Mouse (Mus musculus): Measurements from ENCODE around the gene Glipr1. TPM values are rescaled to one million over a fixed set of nuclear protein-coding genes. Genes with fewer than 3 reads are reported as not detected.
A peak's percentile ranks its signal among the peaks of the same experiment; 100 is the strongest.
"Not testable (repeated sequence)": the region's sequence is repeated elsewhere in the genome, so short reads cannot be mapped to it uniquely, and the experiment has no call there.

Glipr1 gene
- total RNA-seq (2018; cell fraction: chromatin; rRNA removed): 100 to 1,000 TPM in 10 of 26 experiments, 10 to 100 TPM in 16; 18.6 to 267 (median 69.2) TPM
- total RNA-seq (2018; cell fraction: cytosol; rRNA removed): 100 to 1,000 TPM; 101 to 389 (median 242) TPM
- total RNA-seq (2018; cell fraction: nucleus; rRNA removed): 100 to 1,000 TPM in 17 of 26 experiments, 10 to 100 TPM in 9; 50.3 to 384 (median 116) TPM
- 181 to 387 TPM (median 323 TPM) in 3 replicates for polyA plus RNA-seq (2018)

DNA sequence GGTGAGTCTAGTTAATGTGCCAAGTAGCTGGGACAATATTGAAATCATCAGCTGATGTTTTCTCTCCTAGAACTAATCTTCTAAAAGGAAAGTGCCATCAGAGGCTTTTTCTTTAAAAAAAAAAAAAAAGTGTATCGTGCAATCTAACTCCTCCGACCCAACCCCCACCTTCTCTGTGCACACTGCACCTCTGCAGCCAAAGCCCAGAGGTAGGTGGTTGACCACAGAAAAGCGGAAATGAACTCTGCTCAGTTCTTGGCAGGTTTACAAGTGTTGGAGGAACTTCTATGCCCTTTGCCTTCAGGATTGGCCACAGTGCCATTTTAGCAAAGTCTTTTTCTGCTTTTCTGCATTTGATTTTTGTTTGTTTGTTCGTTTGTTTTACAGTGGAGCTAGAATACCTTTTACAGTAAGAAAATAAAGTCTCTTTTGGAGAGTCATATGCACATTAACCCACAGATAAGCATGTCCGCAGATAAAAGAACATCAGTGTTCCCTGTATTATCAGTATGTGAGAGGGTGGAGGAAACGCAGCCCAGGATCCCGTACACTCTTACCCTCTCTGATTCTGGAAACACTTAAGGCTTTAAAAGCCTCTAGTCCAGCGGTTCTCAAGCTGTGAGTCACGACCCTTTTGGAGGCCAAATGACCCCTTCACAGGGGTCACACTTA lies at the start of gene Glipr1:
Gene Glipr1 (minus strand): TSS at position 88 of the 672 bp plus-strand sequence.
- peak within 1 kb of the TSS; percentile 65 for H3K27ac ChIP-seq
- 6% methylated on average over 9 of the region's 9 CpGs for WGBS (ENCODE audit: missing documents)
- peaks cover 18% of the 10 kb centered on the region; the same call in 1 of the 2 replicates for H3K79me2 ChIP-seq (ENCODE audit: inconsistent target)
- H3K4me3 ChIP-seq (ENCODE audit: inconsistent target): peak within 1 kb of the TSS; percentile 12; the same call in 1 of the 2 replicates
- no peaks in the 10 kb centered on the region for H3K36me3 ChIP-seq (ENCODE audit: inconsistent target)

DNA sequence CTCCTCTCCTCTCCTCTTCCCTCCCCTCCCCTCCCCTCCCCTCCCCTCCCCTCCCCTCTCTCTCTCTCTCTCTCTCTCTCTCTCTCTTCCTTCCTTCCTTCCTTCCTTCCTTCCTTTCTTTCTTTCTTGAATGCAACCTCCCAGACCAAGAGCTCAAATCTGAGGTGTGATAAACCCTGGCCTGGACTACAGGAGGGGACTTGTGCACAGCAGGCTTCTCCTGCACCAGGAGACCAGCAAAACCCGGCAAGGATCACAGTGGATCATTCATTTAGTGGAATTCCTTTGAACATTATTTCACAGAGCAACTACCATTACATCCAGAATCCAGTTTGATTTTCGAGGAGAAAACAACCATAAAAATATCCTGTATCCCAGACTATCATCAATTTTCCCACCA lies 49.5 kb upstream of the Glipr1 start:
- H3K27ac ChIP-seq; H3K4me3 ChIP-seq (ENCODE audit: inconsistent target); H3K79me2 ChIP-seq (ENCODE audit: inconsistent target); H3K36me3 ChIP-seq (ENCODE audit: inconsistent target): not testable (repeated sequence)
- 96% methylated on average over 2 of the region's 2 CpGs for WGBS (ENCODE audit: missing documents)

DNA sequence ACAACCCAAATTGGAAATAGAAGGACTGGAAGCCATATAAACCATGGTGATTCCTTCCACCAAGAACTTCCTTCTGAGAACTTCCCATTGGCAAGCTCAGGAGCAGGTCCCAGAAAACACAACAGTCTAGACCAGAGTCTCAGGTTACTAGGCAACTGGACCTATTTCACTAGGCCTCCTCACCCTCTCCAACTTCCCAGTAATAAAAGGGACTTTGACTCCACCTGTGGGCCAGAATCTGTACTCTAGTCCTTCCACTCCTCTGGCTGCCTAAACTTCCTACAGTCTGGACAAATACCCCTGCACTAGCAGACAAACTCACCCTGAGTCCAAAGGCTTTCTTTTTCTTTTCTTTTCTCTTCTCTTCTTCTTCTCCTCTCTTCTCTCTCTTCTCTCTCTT lies 48.8 kb upstream of the Glipr1 start:
- no peak overlapping the region for H3K27ac ChIP-seq
- no peak overlapping the region for H3K4me3 ChIP-seq (ENCODE audit: inconsistent target)
- no peaks in the 10 kb centered on the region for H3K79me2 ChIP-seq (ENCODE audit: inconsistent target)
- no peaks in the 10 kb centered on the region for H3K36me3 ChIP-seq (ENCODE audit: inconsistent target)

DNA sequence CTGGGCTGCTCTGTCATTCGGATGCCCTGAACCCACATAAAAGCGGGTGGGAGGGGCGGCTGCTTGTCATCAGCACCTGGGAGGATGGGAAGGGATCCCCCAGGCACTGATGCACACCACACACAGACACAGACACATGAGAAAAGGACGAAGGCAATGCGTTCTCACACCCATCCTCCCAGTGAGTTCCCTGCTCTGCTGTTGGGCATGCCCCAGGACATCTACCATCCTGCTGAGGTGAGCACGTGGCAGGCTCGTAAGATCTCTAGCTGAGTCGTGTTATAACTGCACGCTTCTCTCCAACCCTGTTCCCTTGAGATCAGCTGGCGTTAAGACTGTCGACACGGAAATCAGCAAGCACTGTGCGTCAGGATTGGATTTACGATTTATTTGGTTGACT lies 41.9 kb upstream of the Glipr1 start:
- H3K27ac ChIP-seq: not testable (repeated sequence)
- 65% methylated on average over 11 of the region's 14 CpGs for WGBS (ENCODE audit: missing documents)

DNA sequence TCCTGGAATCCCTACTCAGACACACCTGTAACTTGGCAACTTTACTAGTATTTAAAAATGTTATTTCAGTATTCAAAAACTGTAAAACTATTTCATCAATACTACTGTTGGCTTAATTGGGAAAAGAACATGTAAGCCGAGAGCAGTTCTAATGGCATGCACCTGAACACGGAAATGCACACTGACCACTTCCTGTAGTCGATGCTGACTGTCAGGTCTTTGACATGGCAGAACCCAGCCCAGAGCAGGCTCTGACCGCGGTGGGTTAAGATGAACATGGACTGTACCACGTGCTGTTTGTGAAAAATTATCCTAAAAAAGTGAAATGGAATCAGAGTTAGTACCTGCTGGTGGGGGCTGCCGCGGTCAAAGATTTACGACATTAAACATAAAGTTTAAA lies 41.1 kb upstream of the Glipr1 start:
- not testable (repeated sequence) for H3K27ac ChIP-seq; H3K36me3 ChIP-seq (ENCODE audit: inconsistent target); H3K4me3 ChIP-seq (ENCODE audit: inconsistent target); H3K79me2 ChIP-seq (ENCODE audit: inconsistent target)
- WGBS (ENCODE audit: missing documents): 12% methylated on average over 3 of the region's 9 CpGs

More for the DNA sequence above, 41.9 kb upstream of the Glipr1 start:
- not testable (repeated sequence) for H3K36me3 ChIP-seq (ENCODE audit: inconsistent target); H3K4me3 ChIP-seq (ENCODE audit: inconsistent target); H3K79me2 ChIP-seq (ENCODE audit: inconsistent target)

DNA sequence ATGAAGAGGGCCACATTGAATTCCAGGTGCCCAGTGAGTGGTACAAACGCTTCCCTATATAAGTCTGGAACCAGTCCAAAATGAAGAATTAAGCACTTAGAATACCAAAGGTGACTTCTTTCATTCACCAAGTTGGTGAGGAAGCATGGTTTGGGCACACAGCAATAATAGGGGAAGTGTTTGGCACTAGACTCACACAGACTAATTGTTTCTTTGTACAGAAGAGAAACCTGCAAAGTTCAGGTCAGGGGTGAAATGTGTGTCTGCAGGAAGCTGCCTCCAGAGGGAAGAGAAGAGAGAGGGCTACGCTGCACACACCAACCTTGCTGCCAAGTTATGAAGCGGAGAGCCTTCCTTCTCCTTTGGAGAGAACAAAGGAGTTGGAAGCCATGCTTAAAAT lies 26.3 kb upstream of the Glipr1 start:
- not testable (repeated sequence) for H3K36me3 ChIP-seq (ENCODE audit: inconsistent target); H3K79me2 ChIP-seq (ENCODE audit: inconsistent target); H3K4me3 ChIP-seq (ENCODE audit: inconsistent target); H3K27ac ChIP-seq
- WGBS (ENCODE audit: missing documents): 64% methylated on average over 2 of the region's 3 CpGs

DNA sequence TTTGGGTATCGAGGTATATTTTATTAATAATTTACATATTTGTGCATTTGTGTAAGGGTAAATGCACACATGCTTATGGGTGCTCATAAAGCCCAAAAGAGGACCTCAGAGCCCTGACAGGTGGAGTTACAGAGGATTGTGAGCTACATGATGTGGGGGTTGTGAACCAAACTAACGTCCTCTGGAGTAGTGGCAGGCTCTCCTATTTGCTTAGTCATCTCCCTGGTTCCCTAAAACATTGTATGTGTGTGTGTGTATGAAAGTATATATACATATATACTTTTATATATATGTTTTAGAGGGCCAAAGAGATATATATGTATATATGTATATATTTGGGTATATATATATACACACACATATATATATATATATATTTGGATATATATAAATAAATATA lies 21.2 kb upstream of the Glipr1 start:
- Histone ChIP-seq H3K36me3 (ENCODE audit: inconsistent target) (no peaks in the 10 kb centered on the region), H3K79me2 (ENCODE audit: inconsistent target) (no peaks in the 10 kb centered on the region), H3K27ac (no peak overlapping the region), H3K4me3 (ENCODE audit: inconsistent target) (no peak overlapping the region)
- WGBS (ENCODE audit: missing documents): 14% methylated on average over 1 of the region's 2 CpGs

DNA sequence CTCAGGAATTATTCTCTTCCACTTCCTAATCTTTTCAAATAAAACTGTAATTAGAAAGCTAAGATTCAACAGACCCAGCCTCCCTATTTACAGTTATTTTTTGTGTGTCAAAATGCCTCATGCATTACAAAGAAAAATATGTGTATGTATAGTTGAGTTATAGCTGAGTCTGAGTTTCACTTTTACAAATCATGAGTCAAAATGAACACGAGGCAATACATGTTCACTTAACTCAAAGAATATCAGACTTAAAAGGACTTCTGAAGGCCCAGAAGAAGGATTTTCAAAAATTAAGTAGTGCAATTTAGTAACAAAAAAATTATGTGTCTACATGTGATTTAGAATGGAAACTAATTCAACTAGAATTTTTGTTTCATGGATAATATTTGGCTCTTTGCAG lies 7.1 kb upstream of the Glipr1 start:
- WGBS (ENCODE audit: missing documents): 80% methylated on average over 1 of the region's 1 CpGs
- not testable (repeated sequence) for H3K36me3 ChIP-seq (ENCODE audit: inconsistent target); H3K27ac ChIP-seq; H3K4me3 ChIP-seq (ENCODE audit: inconsistent target); H3K79me2 ChIP-seq (ENCODE audit: inconsistent target)

DNA sequence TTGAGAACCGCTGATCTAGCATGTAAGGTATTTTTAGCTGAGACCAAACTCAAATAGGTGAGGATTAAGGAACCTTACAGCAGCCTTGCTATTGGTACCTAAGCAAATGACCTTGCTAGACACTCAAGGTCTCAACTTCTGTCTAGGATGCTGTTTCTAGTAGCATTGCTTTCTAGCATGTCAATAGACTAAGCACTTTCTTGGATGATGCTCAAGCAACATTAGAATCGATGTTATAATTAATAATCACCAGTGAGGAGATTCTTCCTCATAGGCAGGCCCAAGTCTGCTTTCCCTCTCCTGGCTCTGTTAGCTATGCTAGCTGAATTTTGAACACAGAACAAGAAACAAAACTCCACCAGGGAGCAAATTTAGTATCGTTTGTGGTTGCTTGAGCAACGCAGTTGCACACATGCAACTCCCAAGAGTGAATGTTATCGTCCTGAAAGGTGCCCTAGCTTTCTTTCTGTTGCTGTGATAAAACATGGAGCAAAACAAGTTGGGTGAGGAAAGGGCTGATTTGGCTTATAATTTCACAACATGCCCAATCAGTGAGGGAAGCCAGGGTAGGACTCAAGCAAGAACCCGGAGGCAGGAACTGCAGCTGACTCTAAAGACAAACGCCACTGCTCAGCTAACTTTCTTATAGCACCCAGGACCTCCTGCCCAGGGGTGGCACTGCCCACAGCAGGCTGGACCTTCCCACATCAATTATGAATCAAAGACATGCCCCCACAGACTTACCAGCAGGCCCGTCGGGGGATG lies 493 bp downstream of the Glipr1 start:
- Histone ChIP-seq H3K79me2 (ENCODE audit: inconsistent target) (peaks cover 23% of the 10 kb centered on the region), H3K4me3 (ENCODE audit: inconsistent target) (peak overlapping the region; percentile 12; the same call in 1 of the 2 replicates), H3K27ac (peak overlapping the region; percentile 65), H3K36me3 (ENCODE audit: inconsistent target) (no peaks in the 10 kb centered on the region)
- 7% methylated on average over 9 of the region's 9 CpGs for WGBS (ENCODE audit: missing documents)

DNA sequence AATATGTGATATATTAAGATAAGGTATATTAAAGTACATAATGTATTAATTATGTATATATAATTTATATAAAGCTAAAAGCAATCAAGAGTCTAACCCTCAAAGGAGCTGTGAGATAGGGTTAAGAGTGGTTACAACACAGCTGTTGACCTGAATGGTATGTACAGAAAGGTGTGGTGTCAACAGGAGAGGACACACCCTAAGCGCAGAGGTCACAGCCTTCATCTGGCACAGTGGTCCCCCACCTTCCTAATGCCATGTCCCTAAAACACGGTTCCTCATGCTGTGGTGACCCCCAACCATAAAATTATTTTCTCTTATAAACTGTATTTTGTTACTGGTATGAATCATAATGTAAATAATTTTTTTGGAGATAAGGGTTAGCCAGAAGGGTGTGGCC lies 1.1 kb downstream of the Glipr1 start:
- H3K4me3 ChIP-seq (ENCODE audit: inconsistent target): no peak overlapping the region
- no peaks in the 10 kb centered on the region for H3K36me3 ChIP-seq (ENCODE audit: inconsistent target)
- peak overlapping the region; percentile 65 for H3K27ac ChIP-seq
- 66% methylated on average over 2 of the region's 2 CpGs for WGBS (ENCODE audit: missing documents)
- H3K79me2 ChIP-seq (ENCODE audit: inconsistent target): peaks cover 28% of the 10 kb centered on the region

DNA sequence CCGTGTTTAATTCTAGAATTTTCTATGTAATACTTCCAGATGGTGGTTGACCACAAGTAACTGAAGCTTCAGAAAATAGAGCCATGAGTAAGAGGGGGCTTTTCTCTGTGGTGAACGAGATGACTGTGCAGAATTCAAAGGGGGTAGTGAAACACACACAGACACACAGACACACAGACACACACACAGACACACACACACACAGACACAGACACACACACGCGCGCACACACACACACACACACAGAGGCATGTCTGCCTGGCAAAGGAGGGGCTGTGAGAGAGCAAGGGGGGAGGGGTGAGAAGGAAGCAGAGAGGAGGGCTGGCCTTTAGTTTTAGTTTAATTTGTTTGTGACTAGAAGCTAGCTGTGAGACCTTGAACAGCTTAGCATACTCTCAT lies 1.9 kb downstream of the Glipr1 start:
- H3K36me3 ChIP-seq (ENCODE audit: inconsistent target): no peaks in the 10 kb centered on the region
- peaks cover 32% of the 10 kb centered on the region for H3K79me2 ChIP-seq (ENCODE audit: inconsistent target)
- no peak overlapping the region for H3K4me3 ChIP-seq (ENCODE audit: inconsistent target)
- H3K27ac ChIP-seq: peak overlapping the region; percentile 74
- 0% methylated on average over 5 of the region's 5 CpGs for WGBS (ENCODE audit: missing documents)

DNA sequence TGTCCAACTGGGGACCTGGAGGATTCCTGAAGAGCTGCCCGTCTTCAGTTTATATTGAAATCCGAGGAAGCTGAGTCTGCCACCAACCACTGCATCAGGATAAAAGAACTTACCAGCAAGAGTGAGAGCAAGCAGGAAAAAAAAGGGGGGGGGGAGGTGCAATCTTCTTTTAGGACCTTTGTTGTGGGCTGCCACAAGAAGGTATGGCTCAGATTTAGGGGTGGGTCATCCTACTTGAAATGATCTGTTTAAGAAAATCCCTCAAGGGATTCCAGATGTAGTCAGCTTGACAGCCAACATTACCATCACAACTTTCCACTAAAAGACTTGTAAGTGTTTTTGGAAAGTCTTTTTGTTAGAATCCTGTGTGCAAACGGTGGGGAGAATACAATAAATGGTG lies 2.7 kb downstream of the Glipr1 start:
- Histone ChIP-seq H3K36me3 (ENCODE audit: inconsistent target) (no peaks in the 10 kb centered on the region), H3K27ac (peak overlapping the region; percentile 74), H3K4me3 (ENCODE audit: inconsistent target) (no peak overlapping the region), H3K79me2 (ENCODE audit: inconsistent target) (peaks cover 40% of the 10 kb centered on the region)
- 69% methylated on average over 3 of the region's 3 CpGs for WGBS (ENCODE audit: missing documents)

DNA sequence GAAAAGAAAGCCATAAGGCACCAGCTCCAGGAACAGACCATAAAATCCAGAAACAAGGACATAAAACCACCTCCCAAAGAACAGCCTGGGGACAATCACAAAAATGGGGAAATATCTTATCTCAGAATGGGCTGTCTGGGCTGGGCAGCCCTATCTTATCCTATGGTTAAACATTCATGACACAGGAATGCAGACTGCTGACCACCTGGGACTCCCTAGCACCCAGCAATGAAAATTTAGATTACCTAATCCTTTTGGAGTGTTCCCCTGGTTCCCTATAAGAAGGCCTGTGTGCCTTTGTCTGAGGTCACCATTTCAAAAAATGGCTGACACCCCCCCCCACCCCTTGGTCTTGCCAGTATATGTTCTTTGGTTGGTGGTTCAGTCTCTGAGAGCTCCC lies 4.8 kb downstream of the Glipr1 start:
- Histone ChIP-seq H3K27ac (peak overlapping the region; percentile 95), H3K4me3 (ENCODE audit: inconsistent target) (no peak overlapping the region)

DNA sequence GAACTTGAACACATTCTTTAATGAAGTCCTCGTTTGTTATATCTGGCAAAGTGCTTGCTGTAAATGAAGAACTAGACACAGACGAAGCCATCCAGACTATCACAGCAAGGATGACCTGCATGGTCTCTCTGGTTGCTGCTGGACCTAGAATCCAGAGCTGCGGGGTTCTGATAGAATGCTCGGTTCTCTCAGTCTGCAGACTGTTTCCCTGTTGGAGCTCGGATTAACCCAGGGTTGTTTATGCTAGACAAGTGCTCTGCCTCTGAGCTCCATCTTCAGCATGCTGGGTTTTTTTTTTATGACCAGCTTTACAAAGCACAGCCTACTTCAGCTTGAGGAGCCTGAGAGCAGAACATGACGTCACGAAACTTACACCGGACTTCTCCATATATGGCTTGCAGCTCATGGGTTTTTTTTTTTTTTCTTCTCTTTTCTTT lies 5.5 kb downstream of the Glipr1 start:
- Histone ChIP-seq H3K79me2 (ENCODE audit: inconsistent target) (peaks cover 69% of the 10 kb centered on the region), H3K36me3 (ENCODE audit: inconsistent target) (0 out of 2 replicates have a peak, but pooled peaks cover 3% of the 10 kb centered on the region), H3K27ac (peak overlapping the region; percentile 95), H3K4me3 (ENCODE audit: inconsistent target) (peak overlapping the region; percentile 66)
- WGBS (ENCODE audit: missing documents): 1% methylated on average over 8 of the region's 8 CpGs

More for the DNA sequence above, 4.8 kb downstream of the Glipr1 start:
- Histone ChIP-seq H3K36me3 (ENCODE audit: inconsistent target) (no peaks in the 10 kb centered on the region), H3K79me2 (ENCODE audit: inconsistent target) (peaks cover 61% of the 10 kb centered on the region)

DNA sequence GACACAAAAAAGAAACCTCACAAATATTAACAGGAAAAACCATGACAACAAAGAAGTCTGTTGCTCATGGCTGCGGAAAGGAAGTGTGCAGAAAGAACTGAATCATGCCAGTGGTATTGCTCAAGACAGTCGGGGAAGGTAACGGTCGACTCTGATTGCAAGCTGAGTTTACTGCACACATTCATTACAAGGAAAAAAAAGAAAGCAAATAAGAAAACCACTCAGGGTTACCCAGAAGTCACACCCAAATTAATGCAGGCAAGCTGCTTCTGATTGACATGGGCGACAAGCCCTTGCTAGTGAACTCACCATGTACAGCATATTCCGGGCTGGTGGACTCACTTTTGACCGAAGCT lies 5.9 kb downstream of the Glipr1 start:
- WGBS (ENCODE audit: missing documents): 0% methylated on average over 4 of the region's 7 CpGs
- Histone ChIP-seq H3K4me3 (ENCODE audit: inconsistent target) (peak overlapping the region; percentile 66), H3K36me3 (ENCODE audit: inconsistent target) (peaks cover 4% of the 10 kb centered on the region; the same call in 1 of the 2 replicates), H3K79me2 (ENCODE audit: inconsistent target) (peaks cover 73% of the 10 kb centered on the region), H3K27ac (peak overlapping the region; percentile 95)

All from macrophage (primary cell).